Mouse (Mus musculus) hindbrain, embryonic 11.5 days (tissue): ENCODE measurements at regions not wholly inside any gene's neighbourhood (a gene's known extent, or its start where the extent isn't known, plus 50 kb on each side); places are given as distances from the start of the nearest gene placed in this dataset.

Experiments
- ATAC-seq: fragments of 200-750 bp; cut with Nextera tagmentation; 2 replicates; pipeline ENCODE4 v1.8.0; 2017; ENCODE audit warnings: mild to moderate bottlenecking, moderate TSS enrichment, moderate library complexity; ENCODE audit not compliant: low FRiP score
- DNase-seq: peaks from one replicate; pipeline ENCODE4 v3.0.0-alpha.2; 2015; ENCODE audit warnings: low spot score
- H3K27ac ChIP-seq: fragments of 300-500 bp; sonication (generic); 2 replicates; pipeline ENCODE4 v1.5.1; 2014; ENCODE audit warnings: mild to moderate bottlenecking, low read depth, low read length
- H3K27me3 ChIP-seq: fragments of 300-500 bp; sonication (generic); 2 replicates; pipeline ENCODE4 v1.6.1; 2014; ENCODE audit warnings: mild to moderate bottlenecking, low read length, moderate library complexity, mixed read lengths; ENCODE audit not compliant: control insufficient read depth, insufficient read depth
- H3K36me3 ChIP-seq: fragments of 300-500 bp; sonication (generic); 2 replicates; pipeline ENCODE4 v1.6.1; 2014; ENCODE audit warnings: mild to moderate bottlenecking, low read length, moderate library complexity, mixed read lengths; ENCODE audit not compliant: control insufficient read depth, insufficient read depth
- H3K4me1 ChIP-seq: fragments of 300-500 bp; sonication (generic); replicated peaks from 2 replicates; pipeline ENCODE4 v1.6.1; 2014; ENCODE audit warnings: low read length, mixed read lengths; ENCODE audit not compliant: control insufficient read depth, insufficient read depth
- H3K4me2 ChIP-seq: fragments of 300-500 bp; sonication (generic); replicated peaks from 2 replicates; pipeline ENCODE4 v1.6.1; 2014; ENCODE audit warnings: mild to moderate bottlenecking, low read depth, low read length
- H3K4me3 ChIP-seq: fragments of 300-500 bp; sonication (generic); 2 replicates; pipeline ENCODE4 v1.5.1; 2014; ENCODE audit warnings: low read depth, low read length
- H3K9ac ChIP-seq: fragments of 300-500 bp; sonication (generic); 2 replicates; pipeline ENCODE4 v1.6.1; 2014; ENCODE audit warnings: low read depth, low read length
- H3K9me3 ChIP-seq: fragments of 300-500 bp; sonication (generic); 2 replicates; pipeline ENCODE4 v1.6.1; 2016; ENCODE audit warnings: low read length; ENCODE audit not compliant: control insufficient read depth
- WGBS: fragments of 180-500 bp; shearing (Covaris S2); extraction: QIAGEN DNeasy Blood & Tissue Kit; methylation state at CpG from one replicate; pipeline ENCODE4 v1.1.7; 2014; 5-methylcytosine and 5-hydroxymethylcytosine counted together

DNA sequence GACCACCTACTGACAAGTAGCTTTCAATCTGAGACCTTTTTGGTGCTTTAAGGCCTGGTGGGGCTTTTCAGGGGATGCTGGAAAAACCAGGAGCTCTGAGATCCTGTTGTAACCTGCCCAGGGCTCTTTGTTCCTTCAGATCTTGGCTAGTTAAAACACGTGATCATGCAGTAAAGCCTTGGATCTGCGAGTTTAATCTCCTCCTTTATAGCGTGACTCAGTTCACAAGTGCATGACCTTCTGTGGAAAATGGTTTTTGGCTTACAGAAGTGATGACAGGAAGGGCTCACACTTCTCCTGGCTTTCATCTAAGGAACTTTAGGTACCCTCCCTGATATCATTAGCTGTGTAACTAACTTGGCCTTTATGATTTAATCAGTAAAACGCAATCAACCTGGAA lies 343.1 kb upstream of the Pitrm1 start:
- Histone ChIP-seq H3K9me3 (no peaks in the 10 kb centered on the region), H3K36me3 (no peaks in the 10 kb centered on the region), H3K27me3 (no peaks in the 10 kb centered on the region), H3K4me1 (no peaks in the 10 kb centered on the region), H3K27ac (no peak overlapping the region), H3K4me3 (no peak overlapping the region), H3K4me2 (no peak overlapping the region), H3K9ac (no peak overlapping the region)
- DNase-seq = no peak
- no peak for ATAC-seq
- 89% methylated on average over 4 of the region's 4 CpGs for WGBS

GRCm38 (mm10) chr13:6212550-6212949 lies 335.4 kb upstream of the Pitrm1 start:
- Histone ChIP-seq H3K9ac (no peak overlapping the region), H3K4me2 (no peak overlapping the region), H3K4me1 (no peaks in the 10 kb centered on the region), H3K36me3 (no peaks in the 10 kb centered on the region), H3K4me3 (no peak overlapping the region), H3K27me3 (no peaks in the 10 kb centered on the region), H3K27ac (no peak overlapping the region), H3K9me3 (no peaks in the 10 kb centered on the region)
- 89% methylated on average over 2 of the region's 2 CpGs for WGBS
- DNase-seq = no peak
- no peak for ATAC-seq

DNA sequence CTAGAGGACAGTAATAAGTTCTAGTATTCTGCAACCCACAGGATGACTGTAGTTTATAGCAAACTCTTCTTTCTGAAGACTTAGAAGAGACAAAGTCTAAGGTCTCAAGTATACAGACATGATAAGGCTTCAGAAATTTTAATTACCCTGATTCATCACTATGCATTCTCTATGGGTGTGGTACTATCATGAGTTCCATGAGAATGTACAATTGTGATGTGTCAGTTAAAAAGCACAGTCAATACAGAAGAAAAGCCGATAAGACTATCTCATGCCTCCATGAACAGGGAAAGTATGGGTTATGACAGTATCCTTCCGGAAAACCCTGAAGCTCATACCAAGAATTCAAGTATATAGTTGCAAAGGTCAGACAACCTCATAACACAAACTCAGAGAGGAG lies 333.8 kb upstream of the Pitrm1 start:
- Histone ChIP-seq H3K4me1 (no peaks in the 10 kb centered on the region), H3K4me2 (no peak overlapping the region), H3K9me3 (no peaks in the 10 kb centered on the region), H3K9ac (no peak overlapping the region), H3K27me3 (no peaks in the 10 kb centered on the region), H3K27ac (no peak overlapping the region), H3K36me3 (no peaks in the 10 kb centered on the region), H3K4me3 (no peak overlapping the region)
- WGBS = 94% methylated on average over 2 of the region's 2 CpGs
- DNase-seq = no peak
- ATAC-seq = no peak

GRCm38 (mm10) chr13:6226087-6226643 lies 321.8 kb upstream of the Pitrm1 start:
- Histone ChIP-seq H3K9me3 (no peaks in the 10 kb centered on the region), H3K36me3 (no peaks in the 10 kb centered on the region), H3K27ac (no peak overlapping the region), H3K4me1 (no peaks in the 10 kb centered on the region), H3K27me3 (no peaks in the 10 kb centered on the region), H3K4me2 (no peak overlapping the region), H3K4me3 (no peak overlapping the region), H3K9ac (no peak overlapping the region)
- DNase-seq (no peak), ATAC-seq (no peak)
- 83% methylated on average over 7 of the region's 7 CpGs for WGBS

DNA sequence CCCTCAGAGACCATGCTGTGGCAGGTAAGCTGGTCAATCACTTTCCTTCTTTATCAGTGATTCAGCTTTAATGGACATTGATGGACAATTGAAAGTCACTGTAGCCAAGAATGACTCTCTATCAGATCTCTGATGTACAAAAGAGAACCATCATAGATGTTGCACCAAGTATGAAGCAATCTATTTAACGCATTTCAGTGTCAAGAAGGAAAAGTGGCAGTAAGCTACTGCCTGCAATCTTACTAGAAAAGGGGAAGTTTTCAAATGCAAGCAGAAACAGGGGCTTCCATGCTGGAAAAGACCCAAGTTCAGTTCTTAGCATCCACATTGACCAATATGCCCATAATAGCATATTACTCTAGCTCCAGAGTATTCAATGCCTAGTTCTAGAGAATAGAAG lies 319.7 kb upstream of the Pitrm1 start:
- ATAC-seq (no peak), DNase-seq (no peak)
- Histone ChIP-seq H3K27me3 (no peaks in the 10 kb centered on the region), H3K4me3 (no peak overlapping the region), H3K4me1 (no peaks in the 10 kb centered on the region), H3K36me3 (no peaks in the 10 kb centered on the region), H3K9ac (no peak overlapping the region), H3K27ac (no peak overlapping the region), H3K9me3 (no peaks in the 10 kb centered on the region), H3K4me2 (no peak overlapping the region)
- WGBS = 92% methylated on average over 1 of the region's 1 CpGs

- Histone ChIP-seq H3K27me3 (no peaks in the 10 kb centered on the region), H3K27ac (no peak overlapping the region), H3K4me2 (no peak overlapping the region), H3K4me1 (no peaks in the 10 kb centered on the region), H3K9me3 (no peaks in the 10 kb centered on the region), H3K36me3 (no peaks in the 10 kb centered on the region), H3K9ac (no peak overlapping the region), H3K4me3 (no peak overlapping the region)
- ATAC-seq = no peak
- DNase-seq = no peak
- 86% methylated on average over 1 of the region's 1 CpGs for WGBS
Observed at GRCm38 (mm10) chr13:6235394-6235793, 312.6 kb upstream of the Pitrm1 start.

DNA sequence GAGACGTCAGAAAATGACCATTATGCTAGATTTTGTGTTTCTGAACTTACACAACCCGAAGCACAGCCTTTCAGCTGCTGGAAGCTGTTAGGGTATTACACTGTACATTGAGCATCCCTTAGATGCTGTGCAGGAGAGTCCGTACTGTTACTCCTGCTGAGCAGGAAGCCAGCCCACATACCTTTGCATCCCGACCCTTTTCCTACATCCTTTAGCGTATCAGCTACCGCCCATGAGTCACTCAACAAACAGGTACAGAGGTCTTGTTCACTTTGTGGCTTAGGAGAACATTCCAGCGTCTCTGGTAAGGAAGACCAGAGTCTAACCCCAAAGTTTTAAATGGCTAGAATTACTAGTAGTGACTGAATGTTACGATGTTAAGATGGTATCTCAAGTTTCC lies 311.4 kb upstream of the Pitrm1 start:
- DNase-seq = no peak
- Histone ChIP-seq H3K4me2 (no peak overlapping the region), H3K27me3 (no peaks in the 10 kb centered on the region), H3K9ac (no peak overlapping the region), H3K4me3 (no peak overlapping the region), H3K4me1 (no peaks in the 10 kb centered on the region), H3K9me3 (no peaks in the 10 kb centered on the region), H3K36me3 (no peaks in the 10 kb centered on the region), H3K27ac (no peak overlapping the region)
- 91% methylated on average over 8 of the region's 8 CpGs for WGBS
- ATAC-seq = no peak

DNA sequence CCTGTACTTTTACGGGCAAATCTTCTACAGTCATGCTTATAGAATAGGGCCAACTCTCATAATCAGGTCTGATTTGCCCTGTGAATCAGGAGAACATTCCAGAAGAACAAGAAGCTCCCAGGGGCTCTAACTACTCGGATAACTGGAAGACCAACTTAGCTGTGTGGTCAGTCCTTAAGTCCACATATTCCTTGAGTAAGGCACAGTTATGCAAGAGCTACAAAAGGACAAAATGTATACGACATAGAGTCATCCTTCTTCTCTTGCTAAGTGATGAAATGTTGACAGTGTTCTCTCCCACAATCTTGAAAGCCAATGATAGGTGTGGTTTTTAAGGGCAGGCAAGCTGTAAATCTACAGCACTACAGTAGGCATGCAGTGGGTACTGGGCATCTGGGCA lies 310.7 kb upstream of the Pitrm1 start:
- ATAC-seq = no peak
- no peak overlapping the region for H3K4me3 ChIP-seq
- H3K4me1 ChIP-seq = no peaks in the 10 kb centered on the region
- no peak for DNase-seq
- no peak overlapping the region for H3K27ac ChIP-seq
- no peaks in the 10 kb centered on the region for H3K9me3 ChIP-seq
- 80% methylated on average over 3 of the region's 3 CpGs for WGBS
- no peaks in the 10 kb centered on the region for H3K36me3 ChIP-seq
- H3K4me2 ChIP-seq = no peak overlapping the region
- no peak overlapping the region for H3K9ac ChIP-seq
- H3K27me3 ChIP-seq = no peaks in the 10 kb centered on the region

DNA sequence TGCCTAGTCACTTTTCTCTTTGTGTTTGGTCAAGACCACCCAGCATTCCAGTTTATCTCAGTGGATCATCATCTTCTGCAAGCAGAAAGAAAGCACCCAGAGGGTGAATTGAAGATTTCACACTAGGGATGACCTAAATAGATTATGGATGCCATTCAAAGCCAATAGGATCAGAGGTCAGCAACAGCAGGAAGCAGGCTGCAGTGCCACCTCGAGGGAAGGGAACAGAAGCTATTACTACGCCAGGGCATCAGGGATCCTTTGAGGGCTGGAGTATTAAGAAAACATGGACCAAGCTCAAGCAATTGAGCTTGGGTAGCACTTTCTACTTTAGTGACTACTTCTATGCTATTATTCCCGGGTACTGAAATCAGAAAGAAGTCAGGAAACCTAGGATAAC lies 307.1 kb upstream of the Pitrm1 start:
- ATAC-seq (no peak), DNase-seq (no peak)
- H3K4me2 ChIP-seq = no peak overlapping the region
- no peak overlapping the region for H3K4me3 ChIP-seq
- 44% methylated on average over 3 of the region's 3 CpGs for WGBS
- no peaks in the 10 kb centered on the region for H3K36me3 ChIP-seq
- H3K27ac ChIP-seq = no peak overlapping the region
- no peak overlapping the region for H3K9ac ChIP-seq
- no peaks in the 10 kb centered on the region for H3K27me3 ChIP-seq
- H3K9me3 ChIP-seq = no peaks in the 10 kb centered on the region
- H3K4me1 ChIP-seq = no peaks in the 10 kb centered on the region
